Mouse (Mus musculus): ENCODE results near the gene Cfap44.

DNA sequence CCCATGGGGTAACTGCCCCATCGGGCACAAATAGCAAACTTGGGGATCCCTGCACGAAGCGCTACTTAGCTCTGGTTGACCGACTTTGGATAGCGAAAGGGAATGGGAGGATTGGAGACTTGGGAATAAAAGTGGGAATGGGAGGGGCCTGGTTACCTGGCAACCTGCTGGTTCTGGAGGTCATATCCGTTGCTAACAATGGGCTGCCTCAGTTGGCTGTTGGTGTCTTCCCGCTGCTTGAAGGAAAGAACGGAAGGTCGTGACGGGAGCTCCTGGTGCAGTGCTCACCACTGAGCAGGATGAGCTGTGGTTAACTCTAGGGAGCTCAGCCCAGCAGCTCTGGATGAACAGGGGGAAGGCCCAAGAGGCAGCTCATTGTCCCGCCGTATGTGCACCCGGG lies 92.6 kb downstream of the Cfap44 start:
- TF ChIP-seq CTCF (IDR thresholded peaks at IDR 0.05) (no peak), POLR2A (IDR thresholded peaks at IDR 0.05; ENCODE audit: insufficient read depth, low read depth, low read length) (no peak)

Measured in heart, adult 2 months (tissue).